Comparison of ENCODE assay signal across 12 mouse cellular contexts in genomic region chr9:94239479-94240241, GRCm38 (mm10).
DNase-seq lines count a peak whose midpoint lies in the region; ATAC-seq and TF ChIP-seq lines count a peak whose summit lies in the region.
"Had no signal": no experiment of that assay in that cellular context is flagged by ENCODE, and none has a peak within 500 bp of the region (broad histone marks: within the 10 kb centered on the region; RNA-seq: fewer than 3 reads in every experiment).

No protein-coding gene starts in this region.

- no peaks in the 10 kb centered on the region for H3K4me1 ChIP-seq in liver, adult 2 months (ENCODE audit: control insufficient read depth, insufficient read depth, low read length)
- H3K4me1 ChIP-seq in kidney, postnatal 0 days (replicated peaks; ENCODE audit: insufficient read depth, low read length): no peaks in the 10 kb centered on the region
- H3K4me1 ChIP-seq in neural tube, embryonic 14.5 days (ENCODE audit: control insufficient read depth, insufficient read depth, low read length): 0 out of 2 replicates have a peak, but pooled peaks cover 9% of the 10 kb centered on the region

- no peak overlapping the region for H3K4me3 ChIP-seq in liver, adult 2 months (ENCODE audit: insufficient read depth, low read depth, low read length)
- no peak overlapping the region for H3K4me3 ChIP-seq in kidney, postnatal 0 days (replicated peaks; ENCODE audit: low read depth, low read length)
- no peak overlapping the region for H3K4me3 ChIP-seq in neural tube, embryonic 14.5 days (ENCODE audit: low read depth, low read length)

- no peaks in the 10 kb centered on the region for H3K9me3 ChIP-seq in kidney, postnatal 0 days (replicated peaks; ENCODE audit: low read length)
- no peaks in the 10 kb centered on the region for H3K9me3 ChIP-seq in neural tube, embryonic 14.5 days (ENCODE audit: control insufficient read depth, low read length)

- H3K27me3 ChIP-seq in liver, adult 2 months (ENCODE audit: control insufficient read depth, insufficient read depth, low read length): no peaks in the 10 kb centered on the region
- no peaks in the 10 kb centered on the region for H3K27me3 ChIP-seq in kidney, postnatal 0 days (ENCODE audit: insufficient read depth, low read length)
- no peaks in the 10 kb centered on the region for H3K27me3 ChIP-seq in neural tube, embryonic 14.5 days (ENCODE audit: control insufficient read depth, insufficient read depth, low read length)

- H3K4me2 ChIP-seq in kidney, postnatal 0 days (ENCODE audit: low read length): no peak overlapping the region
- no peak overlapping the region for H3K4me2 ChIP-seq in neural tube, embryonic 14.5 days (ENCODE audit: low read depth, low read length)
- H3K4me2 ChIP-seq: heart, embryonic 11.5 days had no signal

- ATAC-seq in kidney, postnatal 0 days (replicated peaks; ENCODE audit: low FRiP score, low read depth): peak; percentile 85
- peak; percentile 75; the same call in 1 of the 2 replicates for ATAC-seq in neural tube, embryonic 14.5 days (ENCODE audit: low read depth)

- no peak for TF ChIP-seq CTCF in liver, adult 2 months (IDR thresholded peaks at IDR 0.05; ENCODE audit: low read depth, low read length)
- TF ChIP-seq CTCF in kidney, postnatal 0 days (IDR thresholded peaks at IDR 0.05; ENCODE audit: low read depth): no peak

- no peak overlapping the region for H3K27ac ChIP-seq in liver, adult 2 months (replicated peaks; ENCODE audit: insufficient read depth, low read depth, low read length)
- H3K27ac ChIP-seq in kidney, postnatal 0 days: peak overlapping the region; percentile 8; the same call in 1 of the 2 replicates
- no peak overlapping the region for H3K27ac ChIP-seq in neural tube, embryonic 14.5 days (ENCODE audit: low read depth, low read length)

- WGBS in liver, adult 2 months: 90% methylated on average over 8 of the region's 8 CpGs
- 15% methylated on average over 8 of the region's 8 CpGs for WGBS in kidney, postnatal 0 days
- WGBS in neural tube, embryonic 14.5 days: 31% methylated on average over 8 of the region's 8 CpGs

- H3K79me2 ChIP-seq in liver, adult 2 months (ENCODE audit: control insufficient read depth, insufficient read depth, low read length): no peaks in the 10 kb centered on the region

- TF ChIP-seq POLR2A in liver, adult 2 months (IDR thresholded peaks at IDR 0.05; ENCODE audit: extremely low read depth, insufficient read depth, low read length): no peak

- H3K9ac ChIP-seq in liver, adult 2 months (ENCODE audit: low read depth, low read length): no peak overlapping the region
- H3K9ac ChIP-seq in kidney, postnatal 0 days (ENCODE audit: low read depth, low read length): no peak overlapping the region
- H3K9ac ChIP-seq in neural tube, embryonic 14.5 days (replicated peaks; ENCODE audit: low read depth, low read length): no peak overlapping the region

- no peaks in the 10 kb centered on the region for H3K36me3 ChIP-seq in liver, adult 2 months (ENCODE audit: control insufficient read depth, insufficient read depth, low read length)
- no peaks in the 10 kb centered on the region for H3K36me3 ChIP-seq in kidney, postnatal 0 days (ENCODE audit: insufficient read depth, low read length)
- no peaks in the 10 kb centered on the region for H3K36me3 ChIP-seq in neural tube, embryonic 14.5 days (ENCODE audit: control insufficient read depth, insufficient read depth, low read length)

- DNase-seq in liver, adult 2 months (ENCODE audit: extremely low read depth, low read depth, low spot score): peak; percentile 27
- DNase-seq in liver: no peak
- DNase-seq in fibroblast of lung, adult 2 months (ENCODE audit: low read depth): peak; percentile 4
- peak; percentile 91 for DNase-seq in kidney, postnatal 0 days (ENCODE audit: low spot score)
- DNase-seq in thymus, postnatal 0 days (ENCODE audit: low spot score): no peak
- no peak for DNase-seq in thymus, adult 18-20 months
- no peak for DNase-seq in frontal cortex, postnatal 14 days (ENCODE audit: low spot score in 2 of 2)
- DNase-seq: cerebellum, adult 9-11 months; spleen, adult 18-20 months; thymus, postnatal 25 days had no signal

Comparison
In these comparisons a context has a peak if more than half of its experiments do, and no peak if none do; other contexts are left out.
1. DNase-seq: peak in liver, adult 2 months (single experiment), fibroblast of lung, adult 2 months (single experiment) and kidney, postnatal 0 days (single experiment); none in liver (single experiment), thymus, postnatal 0 days (single experiment), thymus, adult 18-20 months (0 of 2) and frontal cortex, postnatal 14 days (0 of 2).